In genomic region chr16:36934131-36934840, GRCm38 (mm10) we compare ENCODE assay signal across 9 mouse cellular contexts. TPM values are rescaled to one million over a fixed set of nuclear protein-coding genes. Genes with fewer than 3 reads are reported as not detected.
A peak's percentile ranks its signal among the peaks of the same experiment; 100 is the strongest.
DNase-seq lines count a peak whose midpoint lies in the region; ATAC-seq and TF ChIP-seq lines count a peak whose summit lies in the region.
"Had no signal": no experiment of that assay in that cellular context is flagged by ENCODE, and none has a peak within 500 bp of the region (broad histone marks: within the 10 kb centered on the region; RNA-seq: fewer than 3 reads in every experiment).

No protein-coding gene starts in this region.

- TF ChIP-seq CTCF in heart, adult 2 months (IDR thresholded peaks at IDR 0.05) = no peak

- H3K79me2 ChIP-seq in heart, adult 2 months (replicated peaks; ENCODE audit: control insufficient read depth, insufficient read depth, low read length) = no peaks in the 10 kb centered on the region

- intact Hi-C loops in heart, adult 2 months (cut with DNase I) = loop anchor here (5.0 kb wide), 1 partner anchor 57 kb away; the partner anchor contains the start of genes Eaf2 and Golgb1

- TF ChIP-seq EP300 in heart, adult 2 months (IDR thresholded peaks at IDR 0.05; ENCODE audit: insufficient read depth, low read depth, low read length) = no peak

- peak; percentile 35; the same call in 1 of the 2 replicates for TF ChIP-seq POLR2A in heart, adult 2 months (IDR thresholded peaks at IDR 0.05; ENCODE audit: insufficient read depth, low read depth, low read length)

- peaks cover 5% of the 10 kb centered on the region for H3K36me3 ChIP-seq in heart, adult 2 months (ENCODE audit: control insufficient read depth, insufficient read depth, low read length)

- 14% methylated on average over 6 of the region's 6 CpGs for WGBS in heart, adult 2 months

- H3K4me1 ChIP-seq in heart, adult 2 months (ENCODE audit: control insufficient read depth, insufficient read depth, low read length) = peaks cover 10% of the 10 kb centered on the region

- peak; percentile 1 to 29; a peak in 2 of 4 replicates for ATAC-seq in hematopoietic stem cell, adult 5-6 weeks (replicated peaks in 1 of 2; ENCODE audit: insufficient read depth in 1 of 2, low FRiP score in 2 of 2, low TSS enrichment in 1 of 2, low read depth in 1 of 2, poor library complexity in 2 of 2, severe bottlenecking in 2 of 2)
- peak; percentile 8 for ATAC-seq in megakaryocyte, adult 5-6 weeks (ENCODE audit: poor library complexity, severe bottlenecking)
- ATAC-seq in cerebellum, adult (ENCODE audit: insufficient number of reproducible peaks, low FRiP score, low TSS enrichment) = no peak
- ATAC-seq: Patski had no signal

- DNase-seq in heart, adult 2 months = no peak
- DNase-seq in heart, postnatal 4 days = no peak
- DNase-seq in T-cell, adult 2 months (ENCODE audit: low spot score) = peak; percentile 34
- DNase-seq in right cerebral cortex, adult 2 months (ENCODE audit: low spot score in 2 of 2) = no peak
- DNase-seq in frontal cortex, adult 2 months (ENCODE audit: extremely low spot score in 1 of 2, low spot score in 1 of 2) = no peak

- no peaks in the 10 kb centered on the region for H3K27me3 ChIP-seq in heart, adult 2 months (ENCODE audit: control insufficient read depth, insufficient read depth, low read length)
- H3K27me3 ChIP-seq: Patski had no signal

- peak overlapping the region; percentile 82 for H3K27ac ChIP-seq in heart, adult 2 months

- H3K9ac ChIP-seq in heart, adult 2 months (ENCODE audit: low read depth, low read length) = peak overlapping the region; percentile 12; the same call in 1 of the 2 replicates

- H3K4me3 ChIP-seq in heart, adult 2 months = peak overlapping the region; percentile 39; the same call in 1 of the 2 replicates

RNA-seq across cellular contexts. Expression of gene Hcls1, which starts 0.5 kb away (rescaled TPM):
- total RNA-seq in heart, adult 2 months (2021) = 1 to 10 TPM; 7.3 to 9.1 TPM
- polyA plus RNA-seq in heart, adult 2 months (2012; rRNA removed) = 7.2 and 9.3 TPM in 2 replicates
- total RNA-seq in heart, postnatal 4 days (2021) = 1 to 10 TPM; 7.0 to 7.1 TPM
- total RNA-seq in hematopoietic stem cell, adult 5-6 weeks (2017) = 222 and 289 TPM in 2 replicates
- 53.0 and 69.8 TPM in 2 replicates for total RNA-seq in megakaryocyte, adult 5-6 weeks (2015)
- total RNA-seq in megakaryocyte, adult 5-6 weeks (2017) = 404 and 424 TPM in 2 replicates
- polyA plus RNA-seq in frontal cortex, adult 2 months (2012; rRNA removed) = 5.9 and 7.4 TPM in 2 replicates
- polyA plus RNA-seq: Patski had no signal

RNA-seq across cellular contexts. Expression of gene Fbxo40, which starts 56.0 kb away (rescaled TPM):
- 100 to 1,000 TPM; 191 to 211 TPM for total RNA-seq in heart, adult 2 months (2021)
- polyA plus RNA-seq in heart, adult 2 months (2012; rRNA removed) = 66.5 and 115 TPM in 2 replicates
- total RNA-seq in heart, postnatal 4 days (2021) = 10 to 100 TPM; 85.0 to 86.7 TPM
- 0.25 and 1.6 TPM in 2 replicates for total RNA-seq in hematopoietic stem cell, adult 5-6 weeks (2017)
- not detected in 2 replicates for total RNA-seq in megakaryocyte, adult 5-6 weeks (2015)
- total RNA-seq in megakaryocyte, adult 5-6 weeks (2017) = 0.04 and 0.33 TPM in 2 replicates
- polyA plus RNA-seq in frontal cortex, adult 2 months (2012; rRNA removed) = 0.06 TPM in 2 replicates

RNA-seq across cellular contexts. Expression of gene Golgb1, which starts 59.3 kb away (rescaled TPM):
- 10 to 100 TPM; 41.6 to 52.1 TPM for total RNA-seq in heart, adult 2 months (2021)
- polyA plus RNA-seq in heart, adult 2 months (2012; rRNA removed) = 27.7 and 39.9 TPM in 2 replicates
- total RNA-seq in heart, postnatal 4 days (2021) = 10 to 100 TPM; 31.8 to 36.7 TPM
- 38.7 and 41.1 TPM in 2 replicates for total RNA-seq in hematopoietic stem cell, adult 5-6 weeks (2017)
- total RNA-seq in megakaryocyte, adult 5-6 weeks (2015) = 7.9 and 13.2 TPM in 2 replicates
- total RNA-seq in megakaryocyte, adult 5-6 weeks (2017) = 25.9 and 35.8 TPM in 2 replicates
- polyA plus RNA-seq in frontal cortex, adult 2 months (2012; rRNA removed) = 52.3 and 52.6 TPM in 2 replicates

RNA-seq across cellular contexts. Expression of gene Eaf2, which starts 59.5 kb away (rescaled TPM):
- 1 to 10 TPM; 1.1 TPM for total RNA-seq in heart, adult 2 months (2021)
- polyA plus RNA-seq in heart, adult 2 months (2012; rRNA removed) = 0.23 and 0.85 TPM in 2 replicates
- total RNA-seq in heart, postnatal 4 days (2021) = 1 to 10 TPM; 1.1 to 1.5 TPM
- not detected in 2 replicates for total RNA-seq in hematopoietic stem cell, adult 5-6 weeks (2017)
- 0.29 and 0.75 TPM in 2 replicates for total RNA-seq in megakaryocyte, adult 5-6 weeks (2015)
- 0.57 and 2.6 TPM in 2 replicates for total RNA-seq in megakaryocyte, adult 5-6 weeks (2017)
- polyA plus RNA-seq in frontal cortex, adult 2 months (2012; rRNA removed) = 0.53 and 0.78 TPM in 2 replicates

Comparison
In these comparisons a context has a peak if more than half of its experiments do, and no peak if none do; other contexts are left out.
1. RNA of gene Hcls1, which starts 0.5 kb away (total RNA-seq): 53.0 to 424 TPM in megakaryocyte, adult 5-6 weeks and 222 to 289 TPM in hematopoietic stem cell, adult 5-6 weeks; 7.3 to 9.1 TPM in heart, adult 2 months and 7.0 to 7.1 TPM in heart, postnatal 4 days; every median in the first group is over 4 times any median in the second.
2. RNA of gene Fbxo40, which starts 56.0 kb away (total RNA-seq): 191 to 211 TPM in heart, adult 2 months and 85.0 to 86.7 TPM in heart, postnatal 4 days; 0.04 to 0.33 TPM in megakaryocyte, adult 5-6 weeks and 0.25 to 1.6 TPM in hematopoietic stem cell, adult 5-6 weeks; every median in the first group is over 10 times any median in the second.